9 mouse cellular contexts compared by ENCODE assay signal in the genomic region with DNA sequence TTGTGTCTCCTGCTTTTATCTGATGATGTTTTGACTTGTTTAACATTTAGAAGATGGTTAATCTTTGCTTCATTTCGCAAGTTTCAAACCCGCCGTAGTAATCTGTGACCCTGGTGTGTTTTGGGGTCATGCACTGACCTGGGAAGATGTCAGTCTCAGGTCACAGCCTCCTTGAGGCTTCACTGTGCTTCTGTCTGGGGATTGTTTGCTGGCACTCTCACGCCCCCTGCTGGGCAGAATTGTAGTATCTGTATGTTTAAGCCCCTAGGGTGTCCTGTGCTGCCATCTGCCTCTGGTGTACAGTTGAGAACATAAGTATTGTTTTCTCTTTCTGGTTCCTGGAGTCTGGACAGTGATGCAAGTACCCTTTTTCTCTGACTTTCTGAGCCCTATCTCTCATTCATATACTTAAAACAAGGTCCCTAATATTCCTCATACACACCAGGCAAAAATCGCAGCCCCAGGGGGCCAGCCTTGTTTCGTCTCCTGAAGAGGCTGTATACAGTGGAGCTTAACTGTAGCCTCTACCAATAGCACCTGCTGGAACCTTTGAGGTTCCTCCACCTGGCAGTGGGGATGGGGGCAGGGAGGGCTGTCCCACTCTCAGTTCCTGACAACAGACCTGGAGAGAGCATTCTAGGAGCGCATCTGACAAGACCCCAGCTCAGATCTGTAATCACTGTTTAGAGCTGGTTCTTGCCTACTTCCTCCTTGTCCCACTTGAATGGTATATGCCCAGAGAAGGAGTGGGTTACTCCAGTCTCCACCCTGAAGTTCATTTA. TPM values are rescaled to one million over a fixed set of nuclear protein-coding genes. Genes with fewer than 3 reads are reported as not detected.
DNase-seq lines count a peak whose midpoint lies in the region; ATAC-seq and TF ChIP-seq lines count a peak whose summit lies in the region.
"Had no signal": no experiment of that assay in that cellular context is flagged by ENCODE, and none has a peak within 500 bp of the region (broad histone marks: within the 10 kb centered on the region; RNA-seq: fewer than 3 reads in every experiment).

No protein-coding gene starts in this region.

- H3K4me1 ChIP-seq in cerebellum, adult 2 months (ENCODE audit: control insufficient read depth, insufficient read depth, low read length): peaks cover 4% of the 10 kb centered on the region
- H3K4me1 ChIP-seq in hindbrain, embryonic 12.5 days: no peaks in the 10 kb centered on the region

- peak; percentile 85 for TF ChIP-seq CTCF in cerebellum, adult 2 months (IDR thresholded peaks at IDR 0.05; ENCODE audit: borderline replicate concordance, insufficient read depth, low read depth, low read length)

- no peak for TF ChIP-seq POLR2A in cerebellum, adult 2 months (IDR thresholded peaks at IDR 0.05; ENCODE audit: borderline replicate concordance, insufficient read depth, low read length)

- no peak overlapping the region for H3K9ac ChIP-seq in hindbrain, embryonic 12.5 days

- H3K4me3 ChIP-seq in cerebellum, adult 2 months (replicated peaks; ENCODE audit: insufficient read depth, low read depth, low read length): no peak overlapping the region
- no peak overlapping the region for H3K4me3 ChIP-seq in hindbrain, embryonic 12.5 days
- H3K4me3 ChIP-seq: megakaryocyte, embryonic 14.5 days had no signal

- no peak overlapping the region for H3K4me2 ChIP-seq in hindbrain, embryonic 12.5 days (replicated peaks)

- H3K27me3 ChIP-seq in cerebellum, adult 2 months (ENCODE audit: control insufficient read depth, insufficient read depth, low read length): no peaks in the 10 kb centered on the region
- H3K27me3 ChIP-seq in hindbrain, embryonic 12.5 days: no peaks in the 10 kb centered on the region
- H3K27me3 ChIP-seq: megakaryocyte, embryonic 14.5 days had no signal

- H3K27ac ChIP-seq in cerebellum, adult 2 months (ENCODE audit: insufficient read depth, low read length): no peak overlapping the region
- no peak overlapping the region for H3K27ac ChIP-seq in hindbrain, embryonic 12.5 days

- H3K9me3 ChIP-seq in hindbrain, embryonic 12.5 days (replicated peaks): no peaks in the 10 kb centered on the region
- H3K9me3 ChIP-seq: megakaryocyte, embryonic 14.5 days had no signal

- DNase-seq in NIH3T3 (ENCODE audit: low read depth): peak; percentile 84
- peak; percentile 75 to 81 for DNase-seq in cerebellum, adult 2 months
- DNase-seq in frontal cortex, adult 2 months (ENCODE audit: extremely low spot score in 1 of 2, low spot score in 1 of 2): peak; percentile 69 to 96
- peak; percentile 81 for DNase-seq in layer of hippocampus, adult 9-11 months
- peak; percentile 88 for DNase-seq in lung, postnatal 14 days
- peak; percentile 70 for DNase-seq in retina, postnatal 7 days (ENCODE audit: low read depth, low spot score)
- peak; percentile 77 for DNase-seq in urinary bladder, postnatal 14 days (ENCODE audit: low spot score)

- ATAC-seq in hindbrain, embryonic 12.5 days (ENCODE audit: low FRiP score): peak; percentile 74

- H3K36me3 ChIP-seq in hindbrain, embryonic 12.5 days: peaks cover 41% of the 10 kb centered on the region

- WGBS in cerebellum, adult 2 months: 58% methylated on average over 7 of the region's 7 CpGs
- WGBS in hindbrain, embryonic 12.5 days: 58% methylated on average over 7 of the region's 7 CpGs

RNA-seq across cellular contexts. Expression of a gene that starts 30.7 kb away (rescaled TPM):
- 0.03 and 0.05 TPM in 2 replicates for polyA plus RNA-seq in cerebellum, adult 2 months (2012; rRNA removed)
- polyA plus RNA-seq in frontal cortex, adult 2 months (2012; rRNA removed): 3.5 and 4.0 TPM in 2 replicates
- polyA plus RNA-seq in hindbrain, embryonic 12.5 days (2016; fragmentation: Nextera tagmentation; extraction: Ambion mirVana): 0.05 TPM in 1 of 2 replicates, not detected in the other

RNA-seq across cellular contexts. Expression of a gene that starts 38.9 kb away (rescaled TPM):
- polyA plus RNA-seq in cerebellum, adult 2 months (2012; rRNA removed): 38.4 and 38.8 TPM in 2 replicates
- polyA plus RNA-seq in frontal cortex, adult 2 months (2012; rRNA removed): 33.4 and 44.2 TPM in 2 replicates
- 67.0 and 68.4 TPM in 2 replicates for polyA plus RNA-seq in hindbrain, embryonic 12.5 days (2016; fragmentation: Nextera tagmentation; extraction: Ambion mirVana)
